Mouse (Mus musculus) hematopoietic multipotent progenitor cell, adult 10-12 weeks (in vitro differentiated cells): ENCODE data around the gene Gm10037. TPM values are rescaled to one million over a fixed set of nuclear protein-coding genes. Genes with fewer than 3 reads are reported as not detected.

Experiments
- polyA plus RNA-seq: library from polyadenylated mRNA; stranded (reverse); fragments of >175 nt; gene quantifications from 2 replicates; pipeline ENCODE4 v1.2.3, GENCODE M21; 2012; ENCODE audit warnings: low replicate concordance

Gm10037 gene
- polyA plus RNA-seq, result not detected in 2 replicates

GRCm38 (mm10) chr13:67830911-67831336, at the start of gene Gm10037:
TSS of gene Gm10037 (plus strand) at chr13:67831106.

GRCm38 (mm10) chr13:67813710-67814660, 16.9 kb upstream of the Gm10037 start, which contains the start of gene Zfp273:
TSS of gene Zfp273 (plus strand) at chr13:67813740.

GRCm38 (mm10) chr13:67863026-67863425, 32.1 kb downstream of the Gm10037 start, which contains the start of gene BC048507:
TSS of gene BC048507 (plus strand) at chr13:67863326.

Other genes starting within 250 kb of the Gm10037 start
- 0.29 and 1.1 TPM in 2 replicates for gene Zfp729b, start 221.4 kb upstream of the Gm10037 start, polyA plus RNA-seq
- gene Gm49345, start 193.3 kb upstream of the Gm10037 start, polyA plus RNA-seq, result not detected in 2 replicates
- gene Zfp729a, start 193.3 kb upstream of the Gm10037 start, polyA plus RNA-seq, result 0.33 and 0.49 TPM in 2 replicates
- 0.21 and 2.1 TPM in 2 replicates for gene Zfp738, start 144.0 kb upstream of the Gm10037 start, polyA plus RNA-seq
- 0.53 and 1.8 TPM in 2 replicates for gene Zfp65, start 101.9 kb upstream of the Gm10037 start, polyA plus RNA-seq
- gene Zfp85, start 75.9 kb upstream of the Gm10037 start, polyA plus RNA-seq, result 0.13 and 0.57 TPM in 2 replicates
- 0.18 and 0.49 TPM in 2 replicates for gene Zfp493, start 51.4 kb upstream of the Gm10037 start, polyA plus RNA-seq
- 0.24 and 0.29 TPM in 2 replicates for gene Zfp273, start 17.4 kb upstream of the Gm10037 start, polyA plus RNA-seq
- not detected in 2 replicates for gene BC048507, start 32.2 kb downstream of the Gm10037 start, polyA plus RNA-seq